ENCODE assay signal across 9 mouse cellular contexts in genomic region chr15:89480584-89480983, GRCm38 (mm10). TPM values are rescaled to one million over a fixed set of nuclear protein-coding genes. Genes with fewer than 3 reads are reported as not detected.
A peak's percentile ranks its signal among the peaks of the same experiment; 100 is the strongest.
DNase-seq lines count a peak whose midpoint lies in the region; ATAC-seq lines count a peak whose summit lies in the region.
"Had no signal": no experiment of that assay in that cellular context is flagged by ENCODE, and none has a peak within 500 bp of the region (broad histone marks: within the 10 kb centered on the region; RNA-seq: fewer than 3 reads in every experiment).

No protein-coding gene starts in this region.

- 68% methylated on average over 8 of the region's 8 CpGs for WGBS in intestine, embryonic 16.5 days
- 66% methylated on average over 8 of the region's 8 CpGs for WGBS in intestine, embryonic 15.5 days

- peak overlapping the region; percentile 54 for H3K27ac ChIP-seq in intestine, embryonic 16.5 days (ENCODE audit: low read length)
- H3K27ac ChIP-seq in intestine, embryonic 15.5 days, result no peak overlapping the region

- no peaks in the 10 kb centered on the region for H3K9me3 ChIP-seq in intestine, embryonic 16.5 days (ENCODE audit: control insufficient read depth, low read length)
- no peaks in the 10 kb centered on the region for H3K9me3 ChIP-seq in intestine, embryonic 15.5 days

- intact Hi-C loops in heart, postnatal 10 days (cut with DNase I), result loop anchor here (1.0 kb wide), 1 partner anchor 17 kb away; no protein-coding TSS in a partner anchor
- intact Hi-C loops in left cerebral cortex, postnatal 36 days (cut with DNase I), result no loop called here

- no peak overlapping the region for H3K9ac ChIP-seq in intestine, embryonic 16.5 days (ENCODE audit: low read depth, low read length)
- no peak overlapping the region for H3K9ac ChIP-seq in intestine, embryonic 15.5 days

- H3K4me2 ChIP-seq in intestine, embryonic 16.5 days (ENCODE audit: low read depth, low read length), result no peak overlapping the region
- H3K4me2 ChIP-seq in intestine, embryonic 15.5 days (replicated peaks), result no peak overlapping the region

- no peaks in the 10 kb centered on the region for H3K27me3 ChIP-seq in intestine, embryonic 16.5 days (replicated peaks; ENCODE audit: control insufficient read depth, insufficient read depth, low read length)
- no peaks in the 10 kb centered on the region for H3K27me3 ChIP-seq in intestine, embryonic 15.5 days (replicated peaks)
- H3K27me3 ChIP-seq: CH12.LX had no signal

- peak; percentile 82 for DNase-seq in cerebellum, adult 9-10 months
- DNase-seq in heart, postnatal 10 days, result peak; percentile 87 to 88
- peak; percentile 41 for DNase-seq in lung, postnatal 14 days
- DNase-seq in thymus, postnatal 36 days, result no peak
- no peak for DNase-seq in urinary bladder, postnatal 25 days (ENCODE audit: low spot score)
- DNase-seq in left cerebral cortex, postnatal 36 days (ENCODE audit: low spot score in 2 of 2), result no peak

- ATAC-seq in intestine, embryonic 16.5 days, result no peak
- no peak for ATAC-seq in intestine, embryonic 15.5 days

- no peaks in the 10 kb centered on the region for H3K36me3 ChIP-seq in intestine, embryonic 16.5 days (ENCODE audit: control insufficient read depth, insufficient read depth, low read length)
- no peaks in the 10 kb centered on the region for H3K36me3 ChIP-seq in intestine, embryonic 15.5 days

- no peak overlapping the region for H3K4me3 ChIP-seq in intestine, embryonic 16.5 days (ENCODE audit: low read length)
- no peak overlapping the region for H3K4me3 ChIP-seq in intestine, embryonic 15.5 days (replicated peaks)

- H3K4me1 ChIP-seq in intestine, embryonic 16.5 days (ENCODE audit: control insufficient read depth, insufficient read depth, low read length), result no peaks in the 10 kb centered on the region
- peaks cover 3% of the 10 kb centered on the region; the same call in 1 of the 2 replicates for H3K4me1 ChIP-seq in intestine, embryonic 15.5 days (replicated peaks)

RNA-seq across cellular contexts. Expression of gene Arsa, which starts 3.4 kb away (rescaled TPM):
- polyA plus RNA-seq in intestine, embryonic 16.5 days (2015; fragmentation: Nextera tagmentation; extraction: Ambion mirVana), result 29.5 and 36.4 TPM in 2 replicates
- 22.5 and 26.0 TPM in 2 replicates for polyA plus RNA-seq in intestine, embryonic 15.5 days (2015; fragmentation: Nextera tagmentation; extraction: Ambion mirVana)
- 10 to 100 TPM; 18.1 to 18.4 TPM for total RNA-seq in heart, postnatal 10 days (2021)
- 10 to 100 TPM; 31.7 to 36.1 TPM for total RNA-seq in left cerebral cortex, postnatal 36 days (2021)

RNA-seq across cellular contexts. Expression of gene Shank3, which starts 18.8 kb away (rescaled TPM):
- polyA plus RNA-seq in intestine, embryonic 16.5 days (2015; fragmentation: Nextera tagmentation; extraction: Ambion mirVana), result 0.70 and 0.80 TPM in 2 replicates
- polyA plus RNA-seq in intestine, embryonic 15.5 days (2015; fragmentation: Nextera tagmentation; extraction: Ambion mirVana), result 1.2 and 1.3 TPM in 2 replicates
- total RNA-seq in heart, postnatal 10 days (2021), result 10 to 100 TPM; 82.6 to 86.1 TPM
- 100 to 1,000 TPM; 196 to 229 TPM for total RNA-seq in left cerebral cortex, postnatal 36 days (2021)
- total RNA-seq: CH12.LX had no signal

RNA-seq across cellular contexts. Expression of gene Mapk8ip2, which starts 26.9 kb away (rescaled TPM):
- polyA plus RNA-seq in intestine, embryonic 16.5 days (2015; fragmentation: Nextera tagmentation; extraction: Ambion mirVana), result 3.4 and 3.6 TPM in 2 replicates
- 4.1 and 4.5 TPM in 2 replicates for polyA plus RNA-seq in intestine, embryonic 15.5 days (2015; fragmentation: Nextera tagmentation; extraction: Ambion mirVana)
- total RNA-seq in heart, postnatal 10 days (2021), result under 1 TPM; 0.05 to 0.12 TPM
- 100 to 1,000 TPM; 221 to 233 TPM for total RNA-seq in left cerebral cortex, postnatal 36 days (2021)

RNA-seq across cellular contexts. Expression of gene Chkb, which starts 50.9 kb away (rescaled TPM):
- 63.7 and 67.0 TPM in 2 replicates for polyA plus RNA-seq in intestine, embryonic 16.5 days (2015; fragmentation: Nextera tagmentation; extraction: Ambion mirVana)
- 52.6 and 61.8 TPM in 2 replicates for polyA plus RNA-seq in intestine, embryonic 15.5 days (2015; fragmentation: Nextera tagmentation; extraction: Ambion mirVana)
- total RNA-seq in heart, postnatal 10 days (2021), result 10 to 100 TPM; 71.8 to 73.9 TPM
- total RNA-seq in left cerebral cortex, postnatal 36 days (2021), result 10 to 100 TPM; 41.0 to 41.2 TPM

RNA-seq across cellular contexts. Expression of gene Gm44502, which starts 51.1 kb away (rescaled TPM):
- polyA plus RNA-seq in intestine, embryonic 16.5 days (2015; fragmentation: Nextera tagmentation; extraction: Ambion mirVana), result not detected in 2 replicates
- not detected in 2 replicates for polyA plus RNA-seq in intestine, embryonic 15.5 days (2015; fragmentation: Nextera tagmentation; extraction: Ambion mirVana)
- 10 to 100 TPM; 14.6 to 15.4 TPM for total RNA-seq in heart, postnatal 10 days (2021)
- total RNA-seq in left cerebral cortex, postnatal 36 days (2021), result under 1 TPM in 1 of 2 experiments, not detected in 1; 0.72 TPM

Comparison
In these comparisons a context has a peak if more than half of its experiments do, and no peak if none do; other contexts are left out.
1. DNase-seq: peak in cerebellum, adult 9-10 months (single experiment), heart, postnatal 10 days (2 of 2) and lung, postnatal 14 days (single experiment); none in thymus, postnatal 36 days (0 of 2), urinary bladder, postnatal 25 days (single experiment) and left cerebral cortex, postnatal 36 days (0 of 2).
2. RNA of gene Mapk8ip2, which starts 26.9 kb away (total RNA-seq): 221 to 233 TPM in left cerebral cortex, postnatal 36 days; 0.05 to 0.12 TPM in heart, postnatal 10 days; every median in the first group is over 100 times any median in the second.